Mouse (Mus musculus): Measurements from ENCODE around the gene Gm9857. TPM values are rescaled to one million over a fixed set of nuclear protein-coding genes. Genes with fewer than 3 reads are reported as not detected.

Gm9857 gene
- polyA plus RNA-seq, 1 experiment from 2014 or later, result not detected

- no peak for ATAC-seq (ENCODE audit: low read depth)
- H3K27ac ChIP-seq, result no peak overlapping the region
- no peaks in the 10 kb centered on the region for H3K9me3 ChIP-seq (replicated peaks)
- H3K9ac ChIP-seq, result no peak overlapping the region
- no peak overlapping the region for H3K4me2 ChIP-seq
- peaks cover 6% of the 10 kb centered on the region for H3K4me1 ChIP-seq (replicated peaks)
- DNase-seq, result no peak
- H3K4me3 ChIP-seq (replicated peaks), result no peak overlapping the region
- H3K27me3 ChIP-seq, result no peaks in the 10 kb centered on the region
- 78% methylated on average over 5 of the region's 5 CpGs for WGBS (ENCODE audit: insufficient replicate concordance)
- H3K36me3 ChIP-seq, result peaks cover 41% of the 10 kb centered on the region
Observed at GRCm38 (mm10) chr3:108900681-108901080, 39.6 kb downstream of the Gm9857 start.

- no peaks in the 10 kb centered on the region for H3K9me3 ChIP-seq (replicated peaks)
- H3K4me3 ChIP-seq (replicated peaks), result no peak overlapping the region
- H3K27me3 ChIP-seq, result no peaks in the 10 kb centered on the region
- H3K27ac ChIP-seq, result no peak overlapping the region
- no peak overlapping the region for H3K9ac ChIP-seq
- no peak for ATAC-seq (ENCODE audit: low read depth)
- peaks cover 36% of the 10 kb centered on the region for H3K36me3 ChIP-seq
- WGBS (ENCODE audit: insufficient replicate concordance), result 59% methylated on average over 3 of the region's 3 CpGs
- no peak for DNase-seq
- no peak overlapping the region for H3K4me2 ChIP-seq
- H3K4me1 ChIP-seq (replicated peaks), result peaks cover 6% of the 10 kb centered on the region
Observed at GRCm38 (mm10) chr3:108900147-108900546, 40.1 kb downstream of the Gm9857 start.

DNA sequence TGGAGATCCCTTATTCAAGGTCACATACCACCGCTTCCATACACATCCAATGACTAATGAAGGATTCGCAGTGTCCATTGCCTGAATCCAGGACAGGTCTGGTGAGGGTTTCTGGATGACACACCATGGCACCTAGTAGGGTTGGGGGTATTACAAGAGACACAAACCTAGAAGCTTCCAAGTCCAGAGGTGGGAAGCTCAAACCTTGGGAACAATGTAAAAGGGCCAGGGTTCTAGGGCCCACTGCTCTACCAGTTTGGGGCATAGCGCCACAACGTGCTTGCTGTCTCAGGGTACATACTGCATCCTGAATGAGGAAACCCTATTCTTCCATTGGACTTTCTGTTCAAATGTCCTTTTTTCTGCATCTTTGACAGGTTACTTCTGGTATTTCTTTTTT is 41.6 kb downstream of the Gm9857 start:
- ATAC-seq (ENCODE audit: low read depth) (no peak), DNase-seq (no peak)
- H3K4me3 ChIP-seq (replicated peaks), result no peak overlapping the region
- H3K27ac ChIP-seq, result no peak overlapping the region
- peaks cover 21% of the 10 kb centered on the region for H3K36me3 ChIP-seq
- H3K9ac ChIP-seq, result no peak overlapping the region
- H3K9me3 ChIP-seq (replicated peaks), result no peaks in the 10 kb centered on the region
- H3K27me3 ChIP-seq, result no peaks in the 10 kb centered on the region
- no peak overlapping the region for H3K4me2 ChIP-seq
- H3K4me1 ChIP-seq (replicated peaks), result peaks cover 1% of the 10 kb centered on the region
- WGBS (ENCODE audit: insufficient replicate concordance), result 83% methylated on average over 4 of the region's 4 CpGs

- no peak for ATAC-seq (ENCODE audit: low read depth)
Observed at GRCm38 (mm10) chr3:108892914-108893313, 47.3 kb downstream of the Gm9857 start.

GRCm38 (mm10) chr3:108892080-108892479 is 48.2 kb downstream of the Gm9857 start:
- Histone ChIP-seq H3K4me2 (no peak overlapping the region), H3K4me3 (replicated peaks) (no peak overlapping the region), H3K9ac (no peak overlapping the region), H3K27me3 (no peaks in the 10 kb centered on the region), H3K36me3 (no peaks in the 10 kb centered on the region), H3K27ac (no peak overlapping the region), H3K9me3 (replicated peaks) (no peaks in the 10 kb centered on the region), H3K4me1 (replicated peaks) (no peaks in the 10 kb centered on the region)
- DNase-seq (no peak), ATAC-seq (ENCODE audit: low read depth) (no peak)
- WGBS (ENCODE audit: insufficient replicate concordance), result 38% methylated on average over 1 of the region's 1 CpGs

More at GRCm38 (mm10) chr3:108892914-108893313, 47.3 kb downstream of the Gm9857 start:
- no peak for DNase-seq
- 46% methylated on average over 4 of the region's 4 CpGs for WGBS (ENCODE audit: insufficient replicate concordance)
- Histone ChIP-seq H3K4me3 (replicated peaks) (no peak overlapping the region), H3K36me3 (no peaks in the 10 kb centered on the region), H3K4me1 (replicated peaks) (no peaks in the 10 kb centered on the region), H3K9me3 (replicated peaks) (no peaks in the 10 kb centered on the region), H3K27me3 (no peaks in the 10 kb centered on the region), H3K4me2 (no peak overlapping the region), H3K9ac (no peak overlapping the region), H3K27ac (no peak overlapping the region)

Other genes with a start within 250 kb of the Gm9857 start
- gene Gpsm2, start 218.1 kb downstream of the Gm9857 start, polyA plus RNA-seq (2015; fragmentation: Nextera tagmentation; extraction: Ambion mirVana), result 35.9 and 45.0 TPM in 2 replicates
- gene Aknad1, start 200.8 kb downstream of the Gm9857 start, polyA plus RNA-seq (2015; fragmentation: Nextera tagmentation; extraction: Ambion mirVana), result 0.37 and 0.56 TPM in 2 replicates
- gene Stxbp3, start 99.9 kb downstream of the Gm9857 start, polyA plus RNA-seq (2015; fragmentation: Nextera tagmentation; extraction: Ambion mirVana), result 19.0 and 24.6 TPM in 2 replicates
- 0.05 TPM in 1 of 2 replicates, not detected in the other for gene Fndc7, start 50.4 kb downstream of the Gm9857 start, polyA plus RNA-seq (2015; fragmentation: Nextera tagmentation; extraction: Ambion mirVana)
- 37.9 and 52.9 TPM in 2 replicates for gene Prpf38b, start 28.7 kb downstream of the Gm9857 start, polyA plus RNA-seq (2015; fragmentation: Nextera tagmentation; extraction: Ambion mirVana)
- 0.08 TPM in 1 of 2 replicates, not detected in the other for gene Henmt1, start 572 bp downstream of the Gm9857 start, polyA plus RNA-seq (2015; fragmentation: Nextera tagmentation; extraction: Ambion mirVana)
- gene Fam102b, start 87.2 kb upstream of the Gm9857 start, polyA plus RNA-seq (2015; fragmentation: Nextera tagmentation; extraction: Ambion mirVana), result 1.6 and 1.9 TPM in 2 replicates
- gene Slc25a54, start 140.0 kb upstream of the Gm9857 start, polyA plus RNA-seq (2015; fragmentation: Nextera tagmentation; extraction: Ambion mirVana), result not detected in 2 replicates
- gene Slc25a24, start 182.7 kb upstream of the Gm9857 start, polyA plus RNA-seq (2015; fragmentation: Nextera tagmentation; extraction: Ambion mirVana), result 4.9 and 5.9 TPM in 2 replicates